Mouse (Mus musculus): ENCODE measurements around the gene Sh3gl3.

Sh3gl3 gene

DNA sequence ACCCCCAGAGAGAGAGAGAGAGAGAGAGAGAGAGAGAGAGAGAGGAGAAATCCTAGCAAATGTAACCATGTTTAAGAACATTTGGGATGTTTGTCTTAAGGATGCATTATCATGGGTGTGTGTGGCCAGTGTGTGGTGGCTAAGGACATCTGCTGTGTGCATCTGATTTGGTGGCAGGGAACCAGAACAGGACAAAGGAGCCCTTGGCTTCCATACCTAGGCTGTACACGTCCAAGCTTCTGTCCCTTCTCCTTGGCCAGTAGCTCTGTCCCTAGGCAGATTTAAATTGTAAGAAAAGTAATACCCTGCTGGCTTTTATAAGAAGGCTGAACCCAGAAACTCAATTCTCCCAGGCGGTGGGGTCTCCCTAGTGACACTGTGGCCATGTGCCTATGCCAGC is 121.0 kb downstream of the Sh3gl3 start:
- DNase-seq: no peak

DNA sequence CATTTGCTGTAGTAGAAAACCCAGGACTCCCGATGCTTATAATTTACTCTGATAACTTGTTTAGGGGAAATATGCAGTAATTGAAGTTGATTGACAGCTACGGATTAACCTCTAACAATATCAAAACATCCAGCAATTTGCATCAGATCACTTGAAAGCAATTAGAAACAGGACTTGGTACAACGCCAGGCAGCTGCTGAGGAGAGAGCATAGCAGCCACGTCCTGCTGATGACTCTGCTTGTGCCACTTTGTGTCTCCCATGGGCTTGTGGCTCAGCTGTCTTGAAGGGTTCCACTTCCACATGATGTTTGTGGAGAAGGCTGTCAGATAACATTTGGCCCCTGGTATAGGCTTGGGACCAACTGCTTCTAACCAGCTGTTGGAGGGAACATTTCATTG is 134.8 kb downstream of the Sh3gl3 start:
- no peak for DNase-seq

DNA sequence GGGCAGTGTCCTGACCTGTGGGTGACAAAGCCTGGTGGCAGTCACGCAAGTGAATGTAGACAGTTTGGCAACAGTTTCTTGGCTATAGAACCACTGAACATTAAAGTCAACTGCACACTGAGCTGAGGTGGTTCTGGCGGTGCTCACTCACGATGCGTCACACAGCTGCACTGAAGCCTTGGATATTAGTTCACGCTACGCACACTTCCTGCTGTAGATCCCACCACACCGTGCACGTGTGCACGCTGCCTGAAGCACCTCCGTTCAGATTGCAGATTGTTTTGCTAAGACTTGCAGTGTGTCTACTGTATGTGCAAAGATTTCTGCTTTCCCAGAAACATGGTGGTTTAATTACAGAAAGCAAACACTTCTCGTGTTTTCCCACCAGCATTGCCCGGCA is 144.9 kb downstream of the Sh3gl3 start:
- DNase-seq: no peak

DNA sequence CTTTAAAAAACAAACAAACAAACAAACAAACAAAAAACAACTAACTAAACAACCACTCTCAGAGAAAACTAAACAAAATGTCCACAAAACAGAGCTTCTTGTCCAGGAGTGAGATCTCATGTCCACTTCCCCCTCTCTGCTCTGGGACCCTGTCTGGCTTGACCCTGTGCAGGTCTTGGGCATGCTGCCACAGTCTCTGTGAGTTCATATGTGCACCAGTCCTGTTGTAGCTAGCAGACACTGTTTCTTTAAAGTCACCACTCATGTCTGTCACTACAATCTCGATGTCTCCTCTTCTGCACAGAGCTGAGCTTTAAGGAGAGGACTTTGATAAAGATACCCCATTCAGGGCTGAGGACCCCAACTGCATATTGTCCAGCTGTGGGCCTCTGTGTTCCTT is 153.0 kb downstream of the Sh3gl3 start:
- no peak for DNase-seq

DNA sequence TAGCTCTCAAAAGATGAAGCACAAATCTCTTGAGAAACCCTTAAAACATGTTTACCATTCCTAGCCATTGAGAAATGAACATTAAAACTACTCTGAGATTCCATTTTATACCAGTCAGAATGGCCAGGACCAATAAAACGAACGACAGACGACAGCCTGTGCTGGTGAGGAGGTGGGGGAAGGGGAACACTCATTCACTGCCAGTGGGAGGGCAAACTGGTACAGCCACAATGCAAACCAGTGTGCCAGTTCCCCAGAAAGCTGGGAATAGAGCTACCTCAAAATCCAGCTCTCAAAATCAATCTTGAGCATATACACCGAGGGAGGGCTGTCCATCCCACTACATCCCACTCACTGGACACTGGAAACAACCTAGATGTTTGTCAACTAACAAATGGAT is 153.6 kb downstream of the Sh3gl3 start:
- no peak for DNase-seq

DNA sequence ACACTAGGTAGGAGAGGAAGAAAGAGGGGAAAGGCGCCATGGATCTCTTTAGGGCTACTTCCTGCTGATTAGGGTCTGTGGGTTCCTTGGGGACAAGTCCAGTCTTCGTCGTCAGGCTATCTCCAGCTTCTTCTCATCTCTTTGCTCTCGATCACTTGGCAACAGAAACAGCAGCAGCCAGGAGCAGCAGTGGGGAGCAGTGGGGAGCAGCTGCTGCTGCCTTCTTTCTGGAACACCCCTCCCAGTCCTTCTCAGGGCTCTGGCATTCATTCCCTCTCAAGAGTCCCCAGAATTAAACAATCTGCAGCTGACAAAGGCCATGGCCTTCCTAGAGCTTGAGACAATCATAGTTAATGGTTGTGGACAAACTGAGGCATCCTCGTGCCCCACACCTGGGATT is 154.2 kb downstream of the Sh3gl3 start:
- no peak for DNase-seq

DNA sequence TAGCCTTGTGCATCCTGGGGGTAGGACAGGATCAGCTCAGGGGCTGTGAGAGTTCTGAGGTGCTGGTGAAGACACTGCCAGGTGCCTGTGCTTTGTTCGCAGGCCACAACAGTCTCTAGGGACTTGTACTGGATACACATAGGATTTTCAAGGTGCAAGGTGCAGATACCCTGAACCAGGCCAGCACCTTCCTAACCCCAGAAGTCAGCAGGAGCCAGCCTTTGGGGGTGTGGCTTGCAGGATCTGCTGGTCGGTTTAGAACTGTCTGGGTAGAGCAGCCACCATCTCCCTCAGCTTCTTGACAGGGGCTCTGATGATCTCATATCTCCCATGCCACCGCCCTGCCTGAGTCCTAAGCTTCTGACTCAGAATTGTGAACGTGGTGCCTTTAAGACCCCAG is 156.2 kb downstream of the Sh3gl3 start:
- DNase-seq: no peak

DNA sequence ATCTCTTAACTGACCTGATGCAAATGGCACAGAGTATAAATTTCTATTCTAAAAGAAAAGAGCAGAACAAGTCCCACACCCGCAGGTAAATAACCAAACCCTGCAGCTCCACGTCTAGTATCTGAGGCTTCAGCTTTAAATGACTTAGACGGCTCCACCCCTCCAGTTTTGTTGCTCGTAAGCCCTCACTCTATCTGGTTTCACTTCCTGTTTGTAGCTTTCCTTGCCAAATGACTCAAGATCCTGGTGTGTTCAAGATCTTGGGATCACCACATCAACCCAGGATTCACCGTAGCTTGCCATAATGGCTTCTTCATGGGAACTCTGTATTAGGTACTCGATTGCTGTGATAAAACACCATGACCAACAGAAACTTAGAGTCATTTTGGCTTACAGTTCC is 157.2 kb downstream of the Sh3gl3 start:
- no peak for DNase-seq

DNA sequence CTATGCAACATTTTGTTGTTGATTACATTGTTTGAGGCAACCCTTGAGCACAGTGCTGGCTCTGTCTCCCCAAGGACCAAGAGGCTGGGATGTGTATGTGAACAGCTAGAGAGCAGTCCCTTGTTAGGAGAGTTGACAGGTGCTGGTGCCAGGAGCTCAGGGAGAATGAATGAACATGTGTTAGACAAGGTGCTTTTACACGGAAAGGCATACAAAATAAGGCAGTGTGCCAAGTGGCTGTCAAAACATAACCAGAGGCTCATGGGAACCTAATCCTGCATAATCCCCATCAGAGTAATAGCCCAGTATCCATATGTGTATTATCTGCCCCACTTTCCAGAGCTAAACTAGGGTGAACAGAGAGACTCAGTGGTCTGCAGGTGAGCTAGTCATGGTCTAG is 160.4 kb downstream of the Sh3gl3 start:
- DNase-seq: no peak

DNA sequence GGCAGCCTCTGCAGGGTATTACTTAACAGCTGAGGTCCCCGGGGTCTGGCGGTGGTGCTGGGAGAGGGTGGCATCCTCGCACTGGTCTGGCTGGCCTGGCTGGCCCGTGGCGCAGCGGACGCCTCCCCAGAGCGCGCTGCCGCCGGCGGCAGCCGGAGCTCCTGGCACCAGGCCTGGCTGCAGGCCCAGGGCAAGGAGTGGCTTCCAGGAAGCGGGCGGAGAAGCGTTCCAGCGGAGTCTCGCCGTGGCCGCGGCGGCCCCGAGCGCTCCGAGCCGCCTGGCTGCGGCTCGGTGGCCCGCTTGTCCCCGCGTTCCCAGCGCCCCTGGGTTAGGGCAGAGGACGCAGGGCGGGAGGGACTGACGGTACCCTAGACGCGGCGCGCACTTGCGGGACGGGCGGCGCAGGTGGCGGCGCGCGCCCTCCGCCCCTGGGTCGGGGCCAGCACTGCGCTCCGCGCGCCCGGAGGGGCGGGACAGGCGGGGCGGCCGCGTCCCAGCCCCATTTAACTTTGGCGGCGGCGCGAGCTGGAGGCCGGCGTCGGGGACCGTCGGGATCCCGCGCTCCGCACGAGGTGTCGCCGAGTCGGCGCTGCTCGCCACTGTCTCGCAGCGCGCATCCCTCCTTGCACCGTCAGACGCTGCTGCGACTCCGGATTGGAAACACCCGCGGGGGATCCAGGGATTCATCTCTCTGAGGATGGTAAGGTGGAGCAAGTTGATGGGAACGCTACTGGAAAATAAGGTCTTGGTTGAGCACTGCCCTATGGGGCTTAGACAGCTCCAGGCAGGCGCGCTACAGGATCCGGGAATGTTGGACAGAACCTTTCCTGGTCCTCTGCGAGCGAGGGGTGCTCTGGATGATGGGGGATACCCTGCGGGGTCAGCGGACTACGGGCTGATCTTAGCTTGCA is 161.8 kb downstream of the Sh3gl3 start, which contains the start of gene Adamtsl3:
Gene Adamtsl3 (plus strand): TSS at position 484 of the 911 bp plus-strand sequence.
- peak; percentile 8 for DNase-seq

DNA sequence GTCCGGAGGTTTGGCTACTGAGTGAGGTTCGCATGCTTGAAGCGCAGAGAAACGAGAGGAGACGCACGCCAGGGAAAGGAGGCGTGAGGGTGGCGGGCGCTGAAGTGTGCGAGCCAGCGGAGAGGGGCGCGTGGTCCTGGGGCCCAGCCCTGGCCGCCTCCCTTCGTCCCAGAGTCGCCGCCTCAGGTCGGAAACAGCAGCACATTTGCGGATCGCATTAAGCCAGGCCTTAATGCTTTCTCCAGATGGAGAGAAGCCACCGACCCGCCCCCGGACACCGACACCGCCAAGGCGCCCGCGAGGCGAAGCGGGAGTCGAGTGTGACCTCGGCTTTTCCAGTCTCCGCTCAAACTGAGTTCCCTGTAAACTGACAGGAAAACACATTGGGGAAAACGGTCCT is 162.5 kb downstream of the Sh3gl3 start:
- no peak for DNase-seq

DNA sequence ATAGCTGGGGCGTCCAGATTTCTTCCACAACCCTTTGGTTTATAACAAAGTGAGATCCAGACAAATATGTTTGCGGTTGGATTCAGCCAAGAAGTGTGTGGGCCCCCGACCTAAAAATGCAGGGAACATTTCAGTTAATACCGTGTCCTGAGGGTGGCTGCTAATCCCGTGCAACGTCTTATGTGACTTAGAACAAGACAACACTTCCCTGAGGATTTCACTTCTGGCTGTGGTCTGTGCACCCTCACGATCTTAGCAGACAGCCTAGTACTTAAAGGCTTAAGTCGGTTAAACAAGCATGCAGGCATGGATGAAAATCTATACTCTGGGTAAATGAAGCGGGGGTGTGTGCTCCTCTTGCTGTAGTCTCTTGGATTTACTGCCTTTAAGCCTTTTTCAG is 164.5 kb downstream of the Sh3gl3 start:
- no peak for DNase-seq

DNA sequence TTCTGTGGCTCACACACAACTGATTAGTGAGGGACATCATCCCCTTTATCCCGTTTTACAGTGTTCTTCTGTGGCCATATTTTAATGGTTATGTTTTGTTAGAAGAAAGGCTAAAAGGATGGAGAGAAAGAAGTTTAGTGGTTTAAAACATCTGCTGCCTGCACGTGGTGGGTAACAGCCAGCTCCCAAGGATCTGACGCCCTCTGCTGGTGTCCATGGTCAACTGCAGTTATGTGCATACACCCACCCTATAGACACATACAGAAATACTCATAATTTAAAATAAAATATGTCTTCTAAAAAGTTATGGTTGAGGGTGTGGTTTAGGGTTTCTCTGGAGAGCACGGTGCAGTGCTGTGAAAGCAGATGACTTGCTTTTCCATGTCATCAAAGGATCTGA is 164.9 kb downstream of the Sh3gl3 start:
- no peak for DNase-seq

DNA sequence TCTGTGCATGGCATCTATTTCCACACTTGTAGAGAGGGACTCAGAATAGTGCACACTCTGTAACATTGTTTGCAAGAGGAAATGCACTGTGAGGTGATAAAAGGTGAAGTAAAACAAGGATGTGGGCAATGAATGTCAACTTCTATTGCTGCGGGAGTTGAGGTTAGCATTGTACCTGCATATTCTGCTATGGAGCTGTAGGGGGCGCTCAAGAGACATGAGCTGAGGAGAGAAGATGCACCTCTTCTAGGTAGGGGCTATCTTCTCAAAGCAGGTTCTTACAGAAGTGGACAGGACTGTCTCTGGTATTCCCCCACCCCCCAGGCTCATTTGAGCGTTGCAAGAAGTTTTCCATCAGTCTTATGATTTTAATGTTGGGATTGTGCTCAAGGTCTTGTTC is 165.6 kb downstream of the Sh3gl3 start:
- no peak for DNase-seq

DNA sequence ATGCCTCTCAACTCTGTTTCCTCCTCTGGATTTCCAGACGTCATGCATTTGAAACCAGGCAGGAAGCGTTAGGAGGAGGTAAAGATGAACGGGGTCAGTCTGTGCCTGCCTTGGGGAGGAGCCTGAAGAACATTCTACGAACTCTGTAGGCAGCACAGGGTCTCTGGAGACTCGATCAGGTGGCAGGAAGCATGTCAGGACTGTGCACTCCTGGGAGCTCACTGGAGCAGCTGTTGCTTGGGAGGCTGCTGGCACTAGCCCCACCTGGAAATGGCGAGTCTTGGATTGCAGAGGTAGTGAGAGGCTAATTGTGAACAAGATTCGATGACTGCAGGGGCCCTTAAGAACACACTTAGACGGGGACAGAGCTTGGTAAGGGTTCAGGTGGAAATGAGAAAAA is 167.8 kb downstream of the Sh3gl3 start:
- DNase-seq: no peak

DNA sequence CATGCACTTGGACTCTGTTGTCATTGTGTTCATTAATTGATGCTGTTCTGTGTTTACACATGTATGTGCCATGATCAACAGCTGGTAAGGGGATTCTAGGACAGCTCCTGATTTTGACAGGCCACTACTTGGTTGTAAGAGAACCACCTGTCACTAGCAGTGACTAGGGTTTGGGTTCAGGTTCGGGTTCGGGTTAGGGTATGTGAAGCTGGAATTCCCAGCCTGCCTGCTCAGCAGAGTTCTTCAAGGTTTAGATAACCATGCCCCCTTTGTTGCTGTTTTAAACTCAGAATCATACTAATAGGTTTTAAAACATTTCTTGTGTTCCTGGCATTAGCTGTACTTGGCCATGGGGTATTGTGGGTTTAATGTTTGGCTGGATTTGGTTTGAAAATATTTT is 173.1 kb downstream of the Sh3gl3 start:
- no peak for DNase-seq

DNA sequence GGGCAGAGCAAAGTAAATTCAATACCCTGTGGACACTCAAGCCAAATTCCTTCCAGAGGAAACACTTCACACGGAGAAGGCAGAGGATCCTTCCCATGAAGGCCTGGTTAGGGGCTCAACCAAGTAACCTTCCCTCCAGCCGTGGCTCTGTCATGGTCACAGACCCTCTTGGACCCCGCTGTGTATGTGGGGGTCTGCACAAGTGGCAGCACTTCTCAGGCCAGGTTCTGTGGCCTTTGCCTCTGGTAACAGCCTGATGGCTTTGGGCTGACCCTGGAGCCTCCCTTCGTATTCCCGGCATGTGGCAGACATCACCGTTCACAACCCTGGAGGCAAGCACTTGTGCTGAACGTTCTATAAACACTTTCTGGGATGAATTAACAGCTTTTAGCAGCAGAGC is 176.2 kb downstream of the Sh3gl3 start:
- no peak for DNase-seq

DNA sequence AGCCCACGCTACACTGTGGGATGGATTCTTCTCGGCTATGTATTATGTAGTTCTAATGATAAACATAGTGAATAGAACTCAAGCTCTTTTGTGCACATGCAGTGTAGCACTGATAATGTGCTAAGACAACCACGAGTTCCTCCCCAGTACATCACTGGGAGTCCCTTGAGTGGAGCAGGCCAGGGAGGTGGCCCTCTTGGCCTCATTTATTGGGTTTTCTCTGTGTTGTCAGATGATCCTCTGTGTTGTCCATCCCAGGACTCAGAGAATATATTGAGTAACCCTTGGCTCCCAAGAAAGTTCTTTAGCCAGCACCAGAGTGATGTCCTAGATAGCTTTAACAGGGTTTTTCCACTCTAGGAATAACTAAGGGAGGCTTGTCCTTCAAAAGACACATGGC is 176.8 kb downstream of the Sh3gl3 start:
- no peak for DNase-seq

Data from layer of hippocampus, adult 9-11 months (tissue).